Mouse (Mus musculus): ENCODE data around the gene Tmem259. TPM values are rescaled to one million over a fixed set of nuclear protein-coding genes. Genes with fewer than 3 reads are reported as not detected.
A peak's percentile ranks its signal among the peaks of the same experiment; 100 is the strongest.

The Tmem259 gene
- polyA plus RNA-seq, 1 experiment, result 262 TPM

DNA sequence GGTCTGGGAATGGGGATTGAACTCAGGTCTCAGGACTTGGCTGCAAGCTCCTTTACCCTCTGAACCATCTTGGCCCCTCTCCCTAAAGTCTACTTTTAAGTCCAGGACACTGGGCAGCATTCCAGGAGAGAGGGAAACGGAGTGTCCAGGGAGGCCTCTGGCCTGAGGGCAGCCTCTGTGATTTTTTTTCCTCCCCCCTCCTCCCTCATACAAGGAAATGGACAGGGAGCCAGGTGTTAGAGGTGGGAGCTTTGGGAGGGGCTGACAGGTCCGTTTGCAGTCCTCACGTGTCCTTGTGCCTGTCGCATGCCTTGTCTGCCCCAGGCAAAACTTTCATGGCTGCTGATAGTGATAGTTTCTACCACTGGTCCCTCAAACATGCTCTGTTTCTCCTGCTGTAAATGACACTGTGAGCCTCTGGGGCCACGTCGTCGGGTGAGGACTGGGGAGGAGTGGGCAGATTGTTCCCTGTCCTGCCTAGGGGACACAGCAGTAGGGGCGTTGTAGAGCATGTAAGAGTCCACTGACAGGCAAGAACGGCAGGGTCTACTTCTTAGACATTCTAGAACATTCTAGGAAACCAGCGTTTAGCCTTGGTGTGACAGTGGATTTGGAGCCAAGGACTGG lies 47.7 kb downstream of the Tmem259 start:
- H3K4me1 ChIP-seq (ENCODE audit: control insufficient read depth, insufficient read depth, low read length), result peaks cover 62% of the 10 kb centered on the region

DNA sequence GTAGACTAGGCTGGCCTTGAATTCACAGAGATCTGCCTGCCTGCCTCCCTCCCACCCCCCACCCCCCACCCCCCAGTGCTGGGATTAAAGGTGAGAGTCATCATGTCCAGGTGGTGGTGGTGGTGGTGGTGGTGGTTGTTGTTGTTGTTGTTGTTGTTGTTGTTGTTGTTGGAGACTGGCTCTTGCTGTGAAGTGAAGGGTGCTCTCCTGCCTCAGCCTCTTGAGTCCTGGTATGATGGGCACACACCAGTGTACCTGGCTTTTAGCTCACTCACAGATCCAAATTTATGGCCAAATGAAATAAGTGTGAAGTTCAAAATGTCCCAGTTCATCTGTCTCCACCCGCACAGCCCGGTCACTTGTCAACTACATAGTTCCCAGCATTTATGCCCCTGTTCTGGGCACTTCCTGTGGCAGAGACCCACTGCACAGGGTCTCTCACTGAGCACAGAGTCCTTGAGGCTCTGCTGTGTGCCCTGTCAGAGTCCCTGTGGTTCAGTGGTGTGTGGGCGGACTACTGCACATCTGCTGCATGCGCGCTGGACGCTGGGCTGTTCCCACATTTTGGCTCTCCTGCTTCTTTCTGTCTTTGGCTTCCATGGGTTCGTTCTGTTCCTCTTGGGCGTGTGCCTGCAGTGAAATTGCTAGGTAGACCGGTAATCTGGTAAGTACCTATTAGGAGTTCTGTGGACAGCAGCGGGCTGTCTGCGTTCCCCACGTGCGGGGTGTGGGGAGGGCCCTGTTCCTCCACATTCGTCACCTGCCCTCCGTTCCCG lies 49.1 kb downstream of the Tmem259 start:
- WGBS, result 81% methylated on average over 16 of the region's 16 CpGs
- no peak for DNase-seq
- TF ChIP-seq POLR2A (IDR thresholded peaks at IDR 0.05; ENCODE audit: low read depth, low read length) (no peak), CTCF (conservative IDR thresholded peaks at IDR 0.05; ENCODE audit: insufficient read depth, insufficient read length, low read depth, low read length) (no peak)
- Histone ChIP-seq H3K36me3 (ENCODE audit: control insufficient read depth, insufficient read depth, low read length) (no peaks in the 10 kb centered on the region), H3K27me3 (replicated peaks; ENCODE audit: control insufficient read depth, insufficient read depth, low read length) (no peaks in the 10 kb centered on the region), H3K4me1 (ENCODE audit: control insufficient read depth, insufficient read depth, low read length) (peaks cover 56% of the 10 kb centered on the region), H3K27ac (ENCODE audit: insufficient read depth, low read depth, low read length) (no peak overlapping the region), H3K4me3 (ENCODE audit: insufficient read depth, low read depth, low read length) (no peak overlapping the region)

More for the DNA sequence above, 47.7 kb downstream of the Tmem259 start:
- peak; percentile 91 for DNase-seq
- H3K27me3 ChIP-seq (replicated peaks; ENCODE audit: control insufficient read depth, insufficient read depth, low read length), result no peaks in the 10 kb centered on the region
- H3K36me3 ChIP-seq (ENCODE audit: control insufficient read depth, insufficient read depth, low read length), result no peaks in the 10 kb centered on the region
- TF ChIP-seq CTCF (conservative IDR thresholded peaks at IDR 0.05; ENCODE audit: insufficient read depth, insufficient read length, low read depth, low read length) (no peak), POLR2A (IDR thresholded peaks at IDR 0.05; ENCODE audit: low read depth, low read length) (no peak)
- H3K27ac ChIP-seq (ENCODE audit: insufficient read depth, low read depth, low read length), result peak overlapping the region; percentile 76
- 8% methylated on average over 10 of the region's 10 CpGs for WGBS
- H3K4me3 ChIP-seq (ENCODE audit: insufficient read depth, low read depth, low read length), result no peak overlapping the region

DNA sequence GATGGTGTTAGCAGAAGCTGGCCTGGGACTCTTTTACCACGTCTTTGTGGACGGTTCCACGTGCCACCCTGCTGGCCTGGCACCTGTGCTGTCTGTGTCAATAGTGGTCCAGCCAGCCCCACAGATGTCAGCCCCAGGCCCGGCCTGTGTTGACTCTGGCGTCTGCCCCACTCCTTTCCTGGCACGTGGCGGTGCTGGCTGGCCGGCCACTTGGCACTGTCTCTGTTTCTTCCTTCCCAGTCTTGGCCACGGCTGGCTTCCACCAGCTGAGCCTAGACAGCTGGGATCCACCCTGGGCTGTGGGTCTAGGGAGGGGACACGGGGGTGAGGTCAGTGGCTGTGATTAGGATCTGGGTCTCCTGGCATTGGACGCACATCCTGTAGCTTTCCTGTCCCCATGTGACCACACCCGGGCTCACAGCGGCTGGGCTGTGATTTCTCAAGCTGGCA lies 49.8 kb downstream of the Tmem259 start:
- Histone ChIP-seq H3K36me3 (ENCODE audit: control insufficient read depth, insufficient read depth, low read length) (no peaks in the 10 kb centered on the region), H3K27ac (ENCODE audit: insufficient read depth, low read depth, low read length) (peak overlapping the region; percentile 18; the same call in 1 of the 2 replicates), H3K27me3 (replicated peaks; ENCODE audit: control insufficient read depth, insufficient read depth, low read length) (no peaks in the 10 kb centered on the region), H3K4me3 (ENCODE audit: insufficient read depth, low read depth, low read length) (no peak overlapping the region), H3K4me1 (ENCODE audit: control insufficient read depth, insufficient read depth, low read length) (peaks cover 51% of the 10 kb centered on the region)
- WGBS, result 14% methylated on average over 13 of the region's 13 CpGs
- no peak for TF ChIP-seq CTCF (conservative IDR thresholded peaks at IDR 0.05; ENCODE audit: insufficient read depth, insufficient read length, low read depth, low read length)
- DNase-seq, result peak; percentile 96

DNA sequence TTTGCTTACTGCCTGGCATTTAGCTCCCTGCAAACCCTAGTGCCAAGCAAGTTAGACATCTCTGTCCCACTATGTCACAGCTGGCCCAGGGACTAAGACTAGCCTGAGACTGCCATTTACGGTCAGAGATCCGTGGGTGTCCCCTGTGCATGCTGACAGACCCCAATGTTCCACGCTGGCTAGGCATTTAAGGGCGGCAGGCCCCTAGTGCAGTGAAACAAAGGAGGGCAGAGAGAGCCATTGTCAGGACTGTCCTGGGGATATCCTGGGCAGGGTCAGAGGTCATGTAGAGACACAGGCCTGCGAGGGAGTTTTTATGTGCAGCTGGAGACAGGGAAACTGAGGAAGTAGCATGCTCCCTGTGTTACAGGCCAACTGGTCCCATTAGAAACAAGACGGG lies 50.3 kb downstream of the Tmem259 start:
- Histone ChIP-seq H3K27ac (ENCODE audit: insufficient read depth, low read depth, low read length) (peak overlapping the region; percentile 18; the same call in 1 of the 2 replicates), H3K4me1 (ENCODE audit: control insufficient read depth, insufficient read depth, low read length) (peaks cover 46% of the 10 kb centered on the region), H3K36me3 (ENCODE audit: control insufficient read depth, insufficient read depth, low read length) (no peaks in the 10 kb centered on the region), H3K27me3 (replicated peaks; ENCODE audit: control insufficient read depth, insufficient read depth, low read length) (no peaks in the 10 kb centered on the region), H3K4me3 (ENCODE audit: insufficient read depth, low read depth, low read length) (no peak overlapping the region)
- DNase-seq, result no peak
- TF ChIP-seq CTCF (conservative IDR thresholded peaks at IDR 0.05; ENCODE audit: insufficient read depth, insufficient read length, low read depth, low read length), result no peak
- WGBS, result 47% methylated on average over 6 of the region's 6 CpGs

DNA sequence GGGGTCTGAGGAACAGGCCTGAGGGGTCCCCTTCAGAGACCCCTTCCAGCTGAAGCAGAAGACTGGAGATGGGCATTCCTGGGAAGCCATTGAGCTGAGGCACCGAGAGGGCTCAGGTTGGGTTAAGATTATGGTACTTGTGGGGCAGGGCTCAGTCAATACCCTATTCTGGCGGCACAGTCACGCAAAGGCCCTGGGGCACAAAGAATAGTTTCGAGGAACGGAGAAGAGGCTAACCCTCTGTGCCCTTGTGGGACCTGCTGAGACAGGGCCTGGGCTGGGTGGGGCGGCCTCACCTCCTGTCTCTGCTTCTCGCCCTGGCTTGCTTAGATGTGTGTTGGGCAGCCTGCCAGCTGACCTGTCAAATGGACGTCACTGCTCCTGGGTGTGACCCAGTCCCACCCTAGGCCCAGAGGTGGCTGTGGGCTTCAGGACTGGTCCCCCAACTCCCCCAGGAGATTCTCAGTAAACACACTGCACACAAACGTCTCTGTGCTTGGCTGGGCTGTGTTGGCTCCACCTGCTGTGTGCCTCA lies 50.9 kb downstream of the Tmem259 start:
- DNase-seq, result peak; percentile 46
- TF ChIP-seq CTCF (conservative IDR thresholded peaks at IDR 0.05; ENCODE audit: insufficient read depth, insufficient read length, low read depth, low read length), result no peak
- no peak for TF ChIP-seq POLR2A (IDR thresholded peaks at IDR 0.05; ENCODE audit: low read depth, low read length)
- Histone ChIP-seq H3K4me3 (ENCODE audit: insufficient read depth, low read depth, low read length) (no peak overlapping the region), H3K27ac (ENCODE audit: insufficient read depth, low read depth, low read length) (no peak overlapping the region), H3K4me1 (ENCODE audit: control insufficient read depth, insufficient read depth, low read length) (peaks cover 44% of the 10 kb centered on the region), H3K36me3 (ENCODE audit: control insufficient read depth, insufficient read depth, low read length) (no peaks in the 10 kb centered on the region), H3K27me3 (replicated peaks; ENCODE audit: control insufficient read depth, insufficient read depth, low read length) (no peaks in the 10 kb centered on the region)
- 51% methylated on average over 9 of the region's 9 CpGs for WGBS

DNA sequence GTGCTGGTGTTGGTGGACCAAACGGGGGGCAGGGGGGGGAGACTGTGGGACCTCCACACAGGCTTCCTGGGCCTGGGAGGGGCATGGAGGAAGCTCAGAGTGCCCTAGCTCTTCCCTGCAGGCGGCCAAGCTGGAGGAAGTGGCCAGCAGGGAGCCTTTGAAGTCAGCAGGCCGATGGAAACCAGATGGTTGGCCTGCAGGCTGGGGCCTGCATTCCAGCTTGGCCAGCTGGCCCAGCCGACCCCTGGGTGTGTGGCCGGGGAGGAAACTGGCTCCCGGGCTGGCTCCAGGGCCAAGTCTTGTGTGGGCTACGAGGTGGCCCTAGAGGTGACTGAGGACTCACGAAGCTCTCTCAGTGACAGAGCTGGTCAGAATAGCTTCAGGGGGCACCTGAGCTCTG lies 51.4 kb downstream of the Tmem259 start:
- peaks cover 40% of the 10 kb centered on the region for H3K4me1 ChIP-seq (ENCODE audit: control insufficient read depth, insufficient read depth, low read length)
- no peak overlapping the region for H3K27ac ChIP-seq (ENCODE audit: insufficient read depth, low read depth, low read length)
- H3K4me3 ChIP-seq (ENCODE audit: insufficient read depth, low read depth, low read length), result no peak overlapping the region
- peak; percentile 73 for DNase-seq
- H3K36me3 ChIP-seq (ENCODE audit: control insufficient read depth, insufficient read depth, low read length), result no peaks in the 10 kb centered on the region
- WGBS, result 25% methylated on average over 8 of the region's 8 CpGs
- TF ChIP-seq CTCF (conservative IDR thresholded peaks at IDR 0.05; ENCODE audit: insufficient read depth, insufficient read length, low read depth, low read length) (no peak), POLR2A (IDR thresholded peaks at IDR 0.05; ENCODE audit: low read depth, low read length) (no peak)
- H3K27me3 ChIP-seq (replicated peaks; ENCODE audit: control insufficient read depth, insufficient read depth, low read length), result no peaks in the 10 kb centered on the region

DNA sequence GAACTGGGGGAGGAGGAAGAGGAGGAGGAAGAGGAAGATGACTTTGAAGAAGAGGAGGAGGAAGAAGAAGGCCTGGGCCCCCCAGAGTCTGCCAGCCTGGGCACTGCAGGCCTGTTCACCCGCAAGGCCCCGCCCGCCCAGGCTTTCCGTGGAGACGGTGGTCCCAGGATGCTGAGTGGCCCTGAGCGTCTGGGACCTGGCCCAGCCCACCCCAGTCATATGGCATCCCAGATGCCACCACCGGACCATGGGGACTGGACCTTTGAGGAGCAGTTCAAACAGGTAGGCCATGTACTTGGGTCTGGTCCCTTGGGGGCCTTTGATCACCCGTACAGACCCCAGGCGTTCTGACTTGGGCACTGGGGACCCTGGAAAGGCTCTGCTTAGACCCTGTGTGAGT lies 52.3 kb downstream of the Tmem259 start:
- H3K27me3 ChIP-seq (replicated peaks; ENCODE audit: control insufficient read depth, insufficient read depth, low read length), result no peaks in the 10 kb centered on the region
- H3K4me1 ChIP-seq (ENCODE audit: control insufficient read depth, insufficient read depth, low read length), result peaks cover 32% of the 10 kb centered on the region
- H3K36me3 ChIP-seq (ENCODE audit: control insufficient read depth, insufficient read depth, low read length), result no peaks in the 10 kb centered on the region
- no peak for TF ChIP-seq POLR2A (IDR thresholded peaks at IDR 0.05; ENCODE audit: low read depth, low read length)
- no peak for TF ChIP-seq CTCF (conservative IDR thresholded peaks at IDR 0.05; ENCODE audit: insufficient read depth, insufficient read length, low read depth, low read length)
- 90% methylated on average over 9 of the region's 9 CpGs for WGBS
- no peak for DNase-seq
- no peak overlapping the region for H3K4me3 ChIP-seq (ENCODE audit: insufficient read depth, low read depth, low read length)
- no peak overlapping the region for H3K27ac ChIP-seq (ENCODE audit: insufficient read depth, low read depth, low read length)
